Mouse (Mus musculus) intestine, postnatal 0 days (tissue): Measurements from ENCODE around the gene Rab23. TPM values are rescaled to one million over a fixed set of nuclear protein-coding genes. Genes with fewer than 3 reads are reported as not detected.

Source experiments
- ATAC-seq: fragments of 200-750 bp; cut with Nextera tagmentation; 2 replicates; pipeline ENCODE4 v1.8.0; 2017; ENCODE audit warnings: mild to moderate bottlenecking, moderate TSS enrichment, moderate library complexity
- H3K27ac ChIP-seq: fragments of 300-500 bp; sonication (generic); 2 replicates; pipeline ENCODE4 v1.5.1; 2014; ENCODE audit warnings: mild to moderate bottlenecking, low read depth, low read length, moderate library complexity
- H3K27me3 ChIP-seq: fragments of 300-500 bp; sonication (generic); replicated peaks from 2 replicates; pipeline ENCODE4 v1.6.1; 2014; ENCODE audit warnings: low read length, mixed read lengths; ENCODE audit not compliant: control insufficient read depth, insufficient read depth
- H3K36me3 ChIP-seq: fragments of 300-500 bp; sonication (generic); 2 replicates; pipeline ENCODE4 v1.6.1; 2014; ENCODE audit warnings: mild to moderate bottlenecking, moderate library complexity; ENCODE audit not compliant: control insufficient read depth, insufficient read depth
- H3K4me1 ChIP-seq: fragments of 300-500 bp; sonication (generic); replicated peaks from 2 replicates; pipeline ENCODE4 v1.6.1; 2014; ENCODE audit warnings: antibody characterized with exemption, low read length, mixed read lengths; ENCODE audit not compliant: control insufficient read depth, insufficient read depth
- H3K4me2 ChIP-seq: fragments of 300-500 bp; sonication (generic); replicated peaks from 2 replicates; pipeline ENCODE4 v1.6.1; 2014; ENCODE audit warnings: low read depth, mild to moderate bottlenecking, moderate library complexity
- H3K4me3 ChIP-seq: fragments of 300-500 bp; sonication (generic); 2 replicates; pipeline ENCODE4 v1.5.1; 2014; ENCODE audit warnings: low read depth, low read length
- H3K9ac ChIP-seq: fragments of 300-500 bp; sonication (generic); 2 replicates; pipeline ENCODE4 v1.6.1; 2014; ENCODE audit warnings: mild to moderate bottlenecking, low read depth, low read length
- H3K9me3 ChIP-seq: fragments of 300-500 bp; sonication (generic); 2 replicates; pipeline ENCODE4 v1.6.1; 2016; ENCODE audit warnings: mixed run types; ENCODE audit not compliant: control insufficient read depth
- CTCF ChIP-seq: sonication (generic); IDR thresholded peaks from 2 replicates; pipeline ENCODE4 v1.5.1; 2016; ENCODE audit warnings: low read depth, mild to moderate bottlenecking, control low read depth, antibody characterized with exemption, moderate library complexity
- WGBS: fragments of 180-500 bp; shearing (Covaris S2); extraction: QIAGEN DNeasy Blood & Tissue Kit; methylation state at CpG from one replicate; pipeline ENCODE4 v1.1.7; 2014; 5-methylcytosine and 5-hydroxymethylcytosine counted together
- polyA plus RNA-seq: library from polyadenylated mRNA; unstranded; fragments of >200 nt; fragmentation: Nextera tagmentation; extraction: Ambion mirVana; gene quantifications from 2 replicates; pipeline ENCODE4 v1.2.1, GENCODE M21; 2015

Rab23 gene
- polyA plus RNA-seq, 1 experiment from 2014 or later = 9.7 TPM

- Histone ChIP-seq H3K27ac (no peak within 1 kb of the TSS; the same call in 1 of the 2 replicates), H3K4me3 (peak within 1 kb of the TSS; percentile 70), H3K36me3 (0 out of 2 replicates have a peak, but pooled peaks cover 4% of the 10 kb centered on the region), H3K27me3 (no peaks in the 10 kb centered on the region), H3K9me3 (no peaks in the 10 kb centered on the region), H3K4me1 (0 out of 2 replicates have a peak, but pooled peaks cover 2% of the 10 kb centered on the region), H3K9ac (peak within 1 kb of the TSS; percentile 69), H3K4me2 (peak within 1 kb of the TSS; percentile 100)
- ATAC-seq = peak; percentile 58
- WGBS = under 1% methylated on average over 60 of the region's 61 CpGs
- peak; percentile 48 for TF ChIP-seq CTCF
Measured at GRCm38 (mm10) chr1:33757491-33758041, 37.9 kb downstream of the Rab23 start, which contains the start of gene Bag2. Gene Bag2, minus strand, starts transcription at chr1:33757795.

GRCm38 (mm10) chr1:33758488-33758887 lies 38.8 kb downstream of the Rab23 start:
- 56% methylated on average over 4 of the region's 4 CpGs for WGBS
- Histone ChIP-seq H3K9me3 (no peaks in the 10 kb centered on the region), H3K9ac (no peak overlapping the region), H3K27me3 (no peaks in the 10 kb centered on the region), H3K4me1 (0 out of 2 replicates have a peak, but pooled peaks cover 2% of the 10 kb centered on the region), H3K4me3 (no peak overlapping the region), H3K4me2 (no peak overlapping the region), H3K27ac (no peak overlapping the region), H3K36me3 (0 out of 2 replicates have a peak, but pooled peaks cover 4% of the 10 kb centered on the region)
- TF ChIP-seq CTCF = no peak
- ATAC-seq = no peak

- no peak for TF ChIP-seq CTCF
- H3K27me3 ChIP-seq = no peaks in the 10 kb centered on the region
- H3K4me3 ChIP-seq = no peak overlapping the region
- ATAC-seq = no peak
- H3K4me1 ChIP-seq = no peaks in the 10 kb centered on the region
- WGBS = 71% methylated on average over 2 of the region's 2 CpGs
- H3K36me3 ChIP-seq = 0 out of 2 replicates have a peak, but pooled peaks cover 4% of the 10 kb centered on the region
- no peak overlapping the region for H3K9ac ChIP-seq
- no peaks in the 10 kb centered on the region for H3K9me3 ChIP-seq
- H3K4me2 ChIP-seq = no peak overlapping the region
- no peak overlapping the region for H3K27ac ChIP-seq
Measured at GRCm38 (mm10) chr1:33763826-33764225, 44.1 kb downstream of the Rab23 start.

GRCm38 (mm10) chr1:33765468-33766080 lies 45.9 kb downstream of the Rab23 start:
- Histone ChIP-seq H3K4me1 (no peaks in the 10 kb centered on the region), H3K36me3 (peaks cover 13% of the 10 kb centered on the region), H3K9me3 (no peaks in the 10 kb centered on the region), H3K27ac (no peak overlapping the region), H3K4me3 (no peak overlapping the region), H3K9ac (no peak overlapping the region), H3K27me3 (no peaks in the 10 kb centered on the region), H3K4me2 (no peak overlapping the region)
- WGBS = 94% methylated on average over 11 of the region's 11 CpGs
- ATAC-seq = no peak
- no peak for TF ChIP-seq CTCF

GRCm38 (mm10) chr1:33766520-33767508 lies 47.1 kb downstream of the Rab23 start:
- TF ChIP-seq CTCF = no peak
- Histone ChIP-seq H3K27ac (no peak overlapping the region), H3K4me1 (no peaks in the 10 kb centered on the region), H3K27me3 (no peaks in the 10 kb centered on the region), H3K9ac (no peak overlapping the region), H3K4me2 (no peak overlapping the region), H3K9me3 (no peaks in the 10 kb centered on the region), H3K4me3 (no peak overlapping the region), H3K36me3 (peaks cover 24% of the 10 kb centered on the region)
- ATAC-seq = no peak
- 67% methylated on average over 16 of the region's 16 CpGs for WGBS
